Mouse (Mus musculus) liver, embryonic 11.5 days (tissue): Measurements from ENCODE around the gene E2f3. TPM values are rescaled to one million over a fixed set of nuclear protein-coding genes. Genes with fewer than 3 reads are reported as not detected.

Experiments used
- ATAC-seq: fragments of 200-750 bp; cut with Nextera tagmentation; replicated peaks from 2 replicates; pipeline ENCODE4 v1.8.0; 2017; ENCODE audit warnings: moderate number of reproducible peaks, mild to moderate bottlenecking, moderate TSS enrichment, moderate library complexity; ENCODE audit not compliant: low FRiP score
- DNase-seq: peaks from one replicate; pipeline ENCODE4 v3.0.0-alpha.2; 2017; ENCODE audit warnings: low spot score
- H3K27ac ChIP-seq: fragments of 300-500 bp; sonication (generic); 2 replicates; pipeline ENCODE4 v1.5.1; 2014; ENCODE audit warnings: mild to moderate bottlenecking, low read depth, low read length, control low read depth
- H3K27me3 ChIP-seq: fragments of 300-500 bp; sonication (generic); replicated peaks from 2 replicates; pipeline ENCODE4 v1.6.1; 2014; ENCODE audit warnings: low read length, mixed read lengths; ENCODE audit not compliant: control insufficient read depth, insufficient read depth
- H3K36me3 ChIP-seq: fragments of 300-500 bp; sonication (generic); 2 replicates; pipeline ENCODE4 v1.6.1; 2014; ENCODE audit warnings: mild to moderate bottlenecking, low read length, moderate library complexity, mixed read lengths; ENCODE audit not compliant: control insufficient read depth, insufficient read depth
- H3K4me1 ChIP-seq: fragments of 300-500 bp; sonication (generic); replicated peaks from 2 replicates; pipeline ENCODE4 v1.6.1; 2014; ENCODE audit warnings: low read length, mixed read lengths; ENCODE audit not compliant: control insufficient read depth, insufficient read depth
- H3K4me2 ChIP-seq: fragments of 300-500 bp; sonication (generic); 2 replicates; pipeline ENCODE4 v1.6.1; 2014; ENCODE audit warnings: mild to moderate bottlenecking, control low read depth, moderate library complexity
- H3K4me3 ChIP-seq: fragments of 300-500 bp; sonication (generic); 2 replicates; pipeline ENCODE4 v1.5.1; 2014; ENCODE audit warnings: low read depth, low read length, control low read depth
- H3K9ac ChIP-seq: fragments of 300-500 bp; sonication (generic); 2 replicates; pipeline ENCODE4 v1.6.1; 2014; ENCODE audit warnings: low read depth, low read length, control low read depth
- H3K9me3 ChIP-seq: fragments of 300-500 bp; sonication (generic); 2 replicates; pipeline ENCODE4 v1.6.1; 2016; ENCODE audit warnings: low read length, inconsistent platforms, mixed read lengths; ENCODE audit not compliant: control insufficient read depth
- WGBS: fragments of 180-500 bp; shearing (Covaris S2); extraction: QIAGEN DNeasy Blood & Tissue Kit; methylation state at CpG from one replicate; pipeline ENCODE4 v1.1.7; 2014; 5-methylcytosine and 5-hydroxymethylcytosine counted together
- polyA plus RNA-seq: library from polyadenylated mRNA; unstranded; fragments of >200 nt; fragmentation: Nextera tagmentation; extraction: Ambion mirVana; gene quantifications from 2 replicates; pipeline ENCODE4 v1.2.1, GENCODE M21; 2014

E2f3 gene
- polyA plus RNA-seq, 1 experiment from 2014 or later = 13.5 TPM

GRCm38 (mm10) chr13:29984286-29985100 is 1.4 kb downstream of the E2f3 start:
- no peaks in the 10 kb centered on the region for H3K9me3 ChIP-seq
- WGBS = under 1% methylated on average over 48 of the region's 69 CpGs
- peak overlapping the region; percentile 100 for H3K9ac ChIP-seq
- DNase-seq = peak; percentile 85
- H3K36me3 ChIP-seq = no peaks in the 10 kb centered on the region
- no peaks in the 10 kb centered on the region for H3K27me3 ChIP-seq
- ATAC-seq = peak; percentile 29
- H3K4me1 ChIP-seq = peaks cover 29% of the 10 kb centered on the region
- peak overlapping the region; percentile 82 for H3K4me2 ChIP-seq
- peak overlapping the region; percentile 98 for H3K4me3 ChIP-seq
- peak overlapping the region; percentile 98 for H3K27ac ChIP-seq

- Histone ChIP-seq H3K36me3 (no peaks in the 10 kb centered on the region), H3K4me1 (peaks cover 36% of the 10 kb centered on the region), H3K4me2 (peak overlapping the region; percentile 82), H3K4me3 (peak overlapping the region; percentile 98), H3K9me3 (no peaks in the 10 kb centered on the region), H3K27ac (peak overlapping the region; percentile 98), H3K27me3 (no peaks in the 10 kb centered on the region), H3K9ac (peak overlapping the region; percentile 100)
- DNase-seq = peak; percentile 58
- no peak for ATAC-seq
- WGBS = 0% methylated on average over 35 of the region's 35 CpGs
Observed at GRCm38 (mm10) chr13:29983523-29984191, 2.2 kb downstream of the E2f3 start.

GRCm38 (mm10) chr13:29983037-29983436 is 2.8 kb downstream of the E2f3 start:
- Histone ChIP-seq H3K9ac (peak overlapping the region; percentile 100), H3K9me3 (no peaks in the 10 kb centered on the region), H3K4me3 (peak overlapping the region; percentile 98), H3K4me2 (peak overlapping the region; percentile 82), H3K4me1 (peaks cover 36% of the 10 kb centered on the region), H3K27me3 (no peaks in the 10 kb centered on the region), H3K27ac (no peak overlapping the region), H3K36me3 (peaks cover under 1% of the 10 kb centered on the region; the same call in 1 of the 2 replicates)
- WGBS = 41% methylated on average over 6 of the region's 6 CpGs
- no peak for DNase-seq
- no peak for ATAC-seq

- peaks cover 36% of the 10 kb centered on the region for H3K4me1 ChIP-seq
- no peak overlapping the region for H3K27ac ChIP-seq
- no peak for ATAC-seq
- H3K27me3 ChIP-seq = no peaks in the 10 kb centered on the region
- H3K36me3 ChIP-seq = peaks cover 7% of the 10 kb centered on the region
- H3K4me2 ChIP-seq = peak overlapping the region; percentile 21; the same call in 1 of the 2 replicates
- H3K9me3 ChIP-seq = no peaks in the 10 kb centered on the region
- WGBS = 43% methylated on average over 3 of the region's 3 CpGs
- H3K9ac ChIP-seq = no peak overlapping the region
- H3K4me3 ChIP-seq = no peak overlapping the region
- no peak for DNase-seq
Observed at GRCm38 (mm10) chr13:29982400-29982799, 3.5 kb downstream of the E2f3 start.

DNA sequence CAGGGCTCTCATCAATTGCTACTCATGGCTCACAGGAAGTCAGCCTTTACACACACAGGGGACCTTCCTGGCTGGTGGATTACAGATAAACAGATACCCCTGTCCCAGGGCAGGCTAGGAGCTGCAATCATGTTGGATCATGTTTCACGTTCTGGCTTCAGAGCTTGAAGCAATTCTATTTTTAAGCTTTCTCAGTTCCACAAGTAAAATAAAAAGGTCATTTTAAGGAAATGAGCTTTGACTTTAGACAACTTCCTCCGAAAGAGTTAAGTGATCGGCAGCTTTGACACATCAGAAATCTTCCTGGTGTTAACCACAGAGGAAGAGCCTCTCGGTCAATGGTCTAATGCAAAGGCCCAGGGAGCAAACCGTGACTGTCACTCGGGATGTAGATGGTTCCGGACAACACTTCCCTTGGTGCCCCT is 6.7 kb downstream of the E2f3 start:
- H3K4me3 ChIP-seq = no peak overlapping the region
- ATAC-seq (0 out of 2 replicates have a peak, but pooled peaks have one; percentile 54), DNase-seq (no peak)
- peaks cover 36% of the 10 kb centered on the region for H3K4me1 ChIP-seq
- no peak overlapping the region for H3K9ac ChIP-seq
- H3K9me3 ChIP-seq = no peaks in the 10 kb centered on the region
- WGBS = 36% methylated on average over 7 of the region's 7 CpGs
- no peaks in the 10 kb centered on the region for H3K27me3 ChIP-seq
- H3K4me2 ChIP-seq = peak overlapping the region; percentile 38
- peaks cover 11% of the 10 kb centered on the region for H3K36me3 ChIP-seq
- no peak overlapping the region for H3K27ac ChIP-seq

DNA sequence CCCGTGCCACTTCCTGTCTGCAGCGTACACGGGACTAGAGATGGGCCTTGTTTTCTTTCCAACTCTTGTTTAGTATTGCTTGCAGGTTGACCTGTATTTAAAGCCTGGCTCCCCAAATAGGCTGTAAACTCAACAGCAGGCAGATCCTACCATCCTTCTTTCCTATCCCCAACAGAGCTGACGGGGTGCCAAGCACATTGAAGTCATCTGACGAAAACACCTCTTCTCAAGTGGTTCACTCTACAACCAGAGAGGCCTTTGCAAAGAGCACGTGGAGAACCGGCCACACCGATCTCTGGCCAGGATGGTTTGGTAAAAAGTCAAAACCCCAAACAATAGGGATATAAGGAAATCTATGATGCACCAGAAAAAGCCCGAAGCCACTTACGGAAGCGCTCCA is 8.5 kb downstream of the E2f3 start:
- peaks cover 11% of the 10 kb centered on the region for H3K36me3 ChIP-seq
- H3K9ac ChIP-seq = no peak overlapping the region
- H3K27me3 ChIP-seq = no peaks in the 10 kb centered on the region
- no peak overlapping the region for H3K4me3 ChIP-seq
- H3K4me1 ChIP-seq = peaks cover 32% of the 10 kb centered on the region
- H3K9me3 ChIP-seq = no peaks in the 10 kb centered on the region
- ATAC-seq (no peak), DNase-seq (no peak)
- 89% methylated on average over 11 of the region's 11 CpGs for WGBS
- no peak overlapping the region for H3K4me2 ChIP-seq
- no peak overlapping the region for H3K27ac ChIP-seq

DNA sequence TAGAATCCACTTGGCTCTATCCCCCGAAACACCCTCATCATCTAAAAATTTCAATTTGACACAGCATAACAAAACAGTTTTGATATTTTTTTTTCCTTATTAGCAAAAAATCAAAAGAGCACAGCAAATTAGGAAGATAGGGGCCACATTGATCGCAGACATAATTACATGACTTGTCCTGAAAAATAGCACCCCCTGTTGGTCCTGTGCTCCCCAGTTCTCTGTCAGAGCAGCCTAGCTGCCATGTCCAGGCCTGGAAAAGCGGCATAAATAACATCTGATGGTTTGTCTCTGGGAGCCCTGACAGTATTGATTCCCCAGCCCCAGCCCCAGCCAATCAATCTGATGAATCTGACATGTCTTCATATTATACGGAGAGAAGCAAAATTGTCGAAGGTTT is 11.8 kb downstream of the E2f3 start:
- DNase-seq = no peak
- no peaks in the 10 kb centered on the region for H3K9me3 ChIP-seq
- 88% methylated on average over 5 of the region's 5 CpGs for WGBS

DNA sequence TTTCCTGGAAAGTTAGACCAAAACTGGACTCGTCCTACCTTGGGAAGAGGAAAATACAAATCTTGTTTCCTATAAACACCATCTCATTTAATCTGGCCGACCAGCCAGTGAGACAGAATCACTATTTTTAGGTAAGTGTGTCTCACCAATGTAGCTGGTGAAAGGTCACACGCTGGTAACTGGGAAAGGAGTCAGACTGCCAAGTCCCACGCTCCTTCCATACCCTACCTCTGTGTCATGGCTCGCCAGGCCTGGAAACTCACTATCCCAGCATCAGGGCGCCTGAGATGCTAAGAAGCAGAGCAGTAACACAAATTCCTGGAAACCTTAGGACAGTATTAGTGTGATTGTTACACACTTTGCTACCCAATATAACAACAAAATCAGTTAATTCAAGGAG is 12.3 kb downstream of the E2f3 start:
- DNase-seq (no peak), ATAC-seq (no peak)
- Histone ChIP-seq H3K27ac (no peak overlapping the region), H3K4me3 (no peak overlapping the region), H3K36me3 (peaks cover 11% of the 10 kb centered on the region), H3K4me1 (peaks cover 3% of the 10 kb centered on the region), H3K27me3 (no peaks in the 10 kb centered on the region), H3K9me3 (no peaks in the 10 kb centered on the region), H3K4me2 (no peak overlapping the region), H3K9ac (no peak overlapping the region)
- 91% methylated on average over 6 of the region's 6 CpGs for WGBS

More for the DNA sequence above, 11.8 kb downstream of the E2f3 start:
- Histone ChIP-seq H3K36me3 (peaks cover 11% of the 10 kb centered on the region), H3K27me3 (no peaks in the 10 kb centered on the region), H3K4me2 (no peak overlapping the region), H3K9ac (no peak overlapping the region), H3K27ac (no peak overlapping the region), H3K4me3 (no peak overlapping the region), H3K4me1 (peaks cover 6% of the 10 kb centered on the region)
- ATAC-seq = no peak
